Mouse (Mus musculus): ENCODE data around the gene Dusp3. TPM values are rescaled to one million over a fixed set of nuclear protein-coding genes. Genes with fewer than 3 reads are reported as not detected.

Dusp3 gene
- polyA plus RNA-seq (2015; fragmentation: Nextera tagmentation; extraction: Ambion mirVana): 5.6 and 5.8 TPM in 2 replicates

GRCm38 (mm10) chr11:101986913-101987312 lies at the start of gene Dusp3:
Dusp3 (minus strand) TSS chr11:101987013.
- DNase-seq (ENCODE audit: low spot score): no peak

- DNase-seq (ENCODE audit: low spot score): no peak
Measured at GRCm38 (mm10) chr11:102036336-102036735, 49.5 kb upstream of the Dusp3 start.

- DNase-seq (ENCODE audit: low spot score): no peak
Measured at GRCm38 (mm10) chr11:102035456-102035960, 48.7 kb upstream of the Dusp3 start.

GRCm38 (mm10) chr11:102034887-102035286 lies 48.1 kb upstream of the Dusp3 start:
- DNase-seq (ENCODE audit: low spot score): no peak

GRCm38 (mm10) chr11:102033055-102033591 lies 46.3 kb upstream of the Dusp3 start:
- DNase-seq (ENCODE audit: low spot score): no peak

- DNase-seq (ENCODE audit: low spot score): no peak
Measured at GRCm38 (mm10) chr11:102031149-102031548, 44.3 kb upstream of the Dusp3 start.

GRCm38 (mm10) chr11:102029966-102030365 lies 43.2 kb upstream of the Dusp3 start:
- no peak for DNase-seq (ENCODE audit: low spot score)

GRCm38 (mm10) chr11:102029304-102029703 lies 42.5 kb upstream of the Dusp3 start:
- no peak for DNase-seq (ENCODE audit: low spot score)

- DNase-seq (ENCODE audit: low spot score): no peak
Measured at GRCm38 (mm10) chr11:102028087-102028816, 41.4 kb upstream of the Dusp3 start, which contains the start of gene Mpp3. Mpp3 (minus strand) TSS chr11:102028461.

- no peak for DNase-seq (ENCODE audit: low spot score)
Measured at GRCm38 (mm10) chr11:102027361-102028017, 40.7 kb upstream of the Dusp3 start.

- peak; percentile 16 for DNase-seq (ENCODE audit: low spot score)
Measured at GRCm38 (mm10) chr11:102026694-102027360, 40.0 kb upstream of the Dusp3 start.

- no peak for DNase-seq (ENCODE audit: low spot score)
Measured at GRCm38 (mm10) chr11:102025991-102026660, 39.3 kb upstream of the Dusp3 start.

- DNase-seq (ENCODE audit: low spot score): no peak
Measured at GRCm38 (mm10) chr11:102025354-102025753, 38.5 kb upstream of the Dusp3 start.

- DNase-seq (ENCODE audit: low spot score): no peak
Measured at GRCm38 (mm10) chr11:102024875-102025274, 38.1 kb upstream of the Dusp3 start.

GRCm38 (mm10) chr11:102024084-102024758 lies 37.4 kb upstream of the Dusp3 start:
- DNase-seq (ENCODE audit: low spot score): no peak

- no peak for DNase-seq (ENCODE audit: low spot score)
Measured at GRCm38 (mm10) chr11:102023406-102023805, 36.6 kb upstream of the Dusp3 start.

GRCm38 (mm10) chr11:102021196-102021595 lies 34.4 kb upstream of the Dusp3 start:
- DNase-seq (ENCODE audit: low spot score): no peak

GRCm38 (mm10) chr11:102019736-102020135 lies 32.9 kb upstream of the Dusp3 start:
- no peak for DNase-seq (ENCODE audit: low spot score)

- DNase-seq (ENCODE audit: low spot score): no peak
Measured at GRCm38 (mm10) chr11:102016136-102016535, 29.3 kb upstream of the Dusp3 start.

GRCm38 (mm10) chr11:102015472-102015871 lies 28.7 kb upstream of the Dusp3 start:
- peak; percentile 26 for DNase-seq (ENCODE audit: low spot score)

All from thymus, postnatal 0 days (tissue).